Mouse (Mus musculus) CD4-positive helper T cell, adult 2 months (primary cell): ENCODE measurements around the gene Prrx2.

Experiments used
- DNase-seq: peaks from one replicate; pipeline ENCODE4 v3.0.0-alpha.2; 2012; ENCODE audit warnings: low read depth, missing footprints, low spot score

Prrx2 gene

DNA sequence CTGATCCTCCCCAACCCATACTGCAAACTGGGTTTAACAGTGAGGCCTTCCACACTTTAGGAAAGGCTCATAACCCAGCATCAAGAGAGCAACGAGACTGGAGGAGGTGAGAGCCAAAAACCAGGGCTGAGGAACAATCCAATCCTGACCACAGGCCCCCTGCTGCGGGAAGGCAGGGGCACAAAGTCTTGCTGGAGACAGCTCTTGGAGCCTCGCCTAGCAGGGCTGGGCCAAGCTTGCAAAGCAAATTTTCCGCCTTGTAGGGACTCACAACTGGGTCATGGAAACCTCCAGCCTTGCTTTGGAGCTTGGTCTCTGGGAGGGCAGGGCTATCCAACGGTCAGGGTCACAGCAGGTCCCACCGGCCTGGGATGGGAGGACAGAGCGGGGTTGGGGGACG, 36.1 kb downstream of the Prrx2 start:
- no peak for DNase-seq

DNA sequence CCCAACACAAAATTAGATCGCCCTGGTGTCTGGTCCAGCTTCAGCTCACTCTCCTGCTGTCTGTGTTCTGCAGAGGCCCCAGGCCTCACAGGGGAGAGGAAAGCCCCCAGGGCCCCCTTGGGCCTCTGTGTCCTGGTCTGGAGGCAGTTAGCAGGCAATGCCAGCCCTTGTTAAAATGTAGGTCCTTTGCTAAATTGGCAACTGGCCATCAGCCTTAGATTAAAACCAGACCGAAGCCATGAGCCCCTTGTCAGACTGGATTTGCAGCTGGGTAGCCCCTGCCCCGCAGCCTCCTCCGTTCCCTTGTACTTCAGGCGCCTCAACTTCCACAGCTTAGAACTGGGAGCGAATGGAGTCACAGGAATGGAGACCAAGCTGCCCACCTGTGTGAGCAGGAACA, 37.9 kb downstream of the Prrx2 start:
- DNase-seq, result no peak

DNA sequence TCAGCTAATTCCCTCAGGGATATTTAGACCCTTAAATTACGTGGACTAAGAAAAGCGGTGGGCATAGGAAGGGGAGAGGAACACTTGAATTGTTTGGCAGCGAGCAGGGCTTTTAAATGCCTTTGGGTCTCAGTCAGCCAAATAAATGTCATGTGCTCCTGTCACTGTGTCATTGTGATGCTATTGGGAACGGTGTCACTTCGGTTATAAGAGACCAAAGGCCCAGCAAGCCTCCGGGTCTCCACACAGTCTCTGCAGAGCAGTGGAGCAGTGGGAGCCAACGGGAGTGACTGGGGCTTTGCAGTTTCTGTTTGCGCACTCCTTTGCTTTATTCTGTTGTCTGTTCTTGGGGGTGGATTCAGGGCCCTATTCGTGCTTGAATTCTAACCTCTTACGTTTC, 39.7 kb downstream of the Prrx2 start:
- no peak for DNase-seq

DNA sequence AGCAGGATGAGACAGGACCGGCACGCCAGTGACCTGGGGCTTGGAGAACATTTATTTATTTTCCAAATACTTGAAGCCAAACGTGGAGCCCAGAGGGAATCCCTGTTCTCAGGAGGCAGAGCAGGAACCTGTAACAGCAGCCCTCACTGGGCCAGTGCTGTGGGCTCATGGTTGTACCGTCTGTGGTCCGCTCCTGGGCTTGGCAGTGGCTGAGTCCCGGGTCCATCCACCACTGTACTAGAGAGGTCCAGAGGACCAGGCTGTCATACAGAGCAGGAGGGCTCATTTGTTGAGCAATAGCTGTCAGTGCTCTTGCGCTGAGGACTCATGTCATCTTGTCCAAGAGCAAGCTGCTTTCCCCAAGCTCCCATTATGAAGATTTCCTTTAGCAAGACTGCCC, 40.3 kb downstream of the Prrx2 start:
- DNase-seq, result no peak

DNA sequence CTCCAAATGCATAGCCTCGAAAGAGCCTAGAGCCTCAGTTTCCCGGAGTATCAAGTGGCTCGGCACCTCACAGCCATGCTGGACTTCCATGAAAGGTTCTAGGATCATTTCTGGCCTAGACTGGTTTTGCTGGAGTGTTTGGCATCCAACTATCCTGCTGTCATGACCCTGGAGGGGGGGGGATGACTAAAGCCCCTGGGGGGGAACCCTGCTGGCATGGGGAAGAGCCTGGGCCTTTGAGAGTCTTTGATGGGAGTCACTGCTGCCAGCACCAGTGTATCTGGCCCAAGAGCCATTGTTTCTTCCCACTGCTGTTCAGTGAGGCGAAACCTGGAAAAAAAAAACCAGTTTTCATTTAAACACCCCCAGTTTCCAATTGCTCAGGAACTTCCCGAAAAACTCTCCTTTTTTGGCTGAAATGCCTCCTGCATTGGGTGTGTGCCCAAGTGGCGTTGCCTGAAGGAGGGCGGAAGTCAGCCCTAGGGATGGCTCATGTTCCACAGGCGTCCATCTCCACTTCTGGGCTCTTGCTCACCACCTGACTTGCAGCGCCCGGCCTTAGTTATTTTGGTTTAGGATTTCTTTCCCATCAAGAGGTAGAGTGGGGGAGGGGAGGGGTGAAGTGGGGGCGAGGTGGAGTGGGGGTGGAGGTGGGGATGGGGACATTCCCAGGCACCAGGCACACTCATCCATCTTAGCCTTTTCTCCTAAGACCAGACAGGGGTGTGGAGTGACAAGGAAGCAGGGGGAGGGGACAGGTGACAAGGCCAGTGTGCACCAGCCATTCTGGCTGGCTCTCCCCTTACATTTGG, 41.1 kb downstream of the Prrx2 start:
- no peak for DNase-seq

DNA sequence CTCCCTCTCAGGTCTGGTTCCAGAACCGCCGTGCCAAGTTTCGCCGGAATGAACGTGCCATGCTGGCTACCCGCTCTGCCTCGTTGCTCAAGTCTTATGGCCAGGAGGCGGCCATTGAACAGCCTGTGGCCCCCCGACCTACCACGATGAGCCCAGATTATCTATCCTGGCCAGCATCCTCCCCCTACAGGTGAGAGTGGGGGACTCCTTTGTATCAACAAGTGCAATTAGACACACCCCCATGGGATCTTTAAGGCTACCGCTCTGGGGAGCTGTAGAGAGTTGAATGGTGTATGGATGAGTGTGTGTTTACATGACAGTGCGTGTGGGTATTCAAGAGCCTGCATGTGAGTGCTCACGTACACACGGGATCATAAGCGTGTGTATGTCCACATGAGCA, 44.7 kb downstream of the Prrx2 start:
- no peak for DNase-seq

DNA sequence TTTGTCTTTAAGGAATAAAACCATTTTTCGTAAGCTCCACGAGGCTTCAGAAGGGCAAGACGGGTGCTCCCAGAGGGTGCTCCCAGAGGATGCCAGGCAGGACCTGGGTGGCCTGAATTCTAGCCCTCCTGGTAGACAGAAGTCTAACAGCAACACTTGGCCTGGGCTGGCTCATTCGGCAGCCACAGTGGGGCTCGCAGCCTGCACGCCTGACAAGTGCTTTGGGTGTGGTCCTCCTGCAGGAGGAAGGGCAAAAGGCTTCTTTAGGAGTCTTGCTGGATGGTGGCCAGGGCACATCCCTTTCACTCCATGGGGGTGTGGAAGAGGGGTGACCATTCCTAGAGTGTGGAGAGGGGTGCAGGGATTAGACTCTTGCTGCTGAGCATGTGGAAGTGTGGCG, 46.4 kb downstream of the Prrx2 start:
- no peak for DNase-seq

DNA sequence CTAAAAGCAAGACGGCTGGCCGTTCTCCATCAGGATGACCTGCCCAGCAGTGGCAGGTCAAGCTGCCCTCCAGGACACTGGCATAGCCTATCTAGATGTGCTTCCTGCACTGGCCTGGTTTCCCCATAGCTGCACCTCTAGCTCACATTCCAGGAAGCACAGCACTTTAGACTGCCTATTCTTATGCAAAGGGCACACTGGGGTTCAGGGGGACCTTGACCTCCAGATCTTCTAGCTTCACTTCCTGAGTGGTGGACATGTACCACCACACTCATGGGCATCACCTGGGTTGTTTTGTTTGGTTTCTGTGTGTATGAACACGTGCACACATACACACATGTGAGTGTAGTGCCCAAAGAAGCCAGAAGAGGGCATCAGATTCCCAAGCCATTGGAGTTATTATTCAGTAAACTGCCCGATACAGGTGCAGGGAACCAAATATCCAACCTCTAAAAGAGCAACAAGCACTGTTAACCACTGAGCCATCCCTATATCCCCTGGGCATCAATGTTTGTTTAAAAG, 50.1 kb downstream of the Prrx2 start:
- no peak for DNase-seq

DNA sequence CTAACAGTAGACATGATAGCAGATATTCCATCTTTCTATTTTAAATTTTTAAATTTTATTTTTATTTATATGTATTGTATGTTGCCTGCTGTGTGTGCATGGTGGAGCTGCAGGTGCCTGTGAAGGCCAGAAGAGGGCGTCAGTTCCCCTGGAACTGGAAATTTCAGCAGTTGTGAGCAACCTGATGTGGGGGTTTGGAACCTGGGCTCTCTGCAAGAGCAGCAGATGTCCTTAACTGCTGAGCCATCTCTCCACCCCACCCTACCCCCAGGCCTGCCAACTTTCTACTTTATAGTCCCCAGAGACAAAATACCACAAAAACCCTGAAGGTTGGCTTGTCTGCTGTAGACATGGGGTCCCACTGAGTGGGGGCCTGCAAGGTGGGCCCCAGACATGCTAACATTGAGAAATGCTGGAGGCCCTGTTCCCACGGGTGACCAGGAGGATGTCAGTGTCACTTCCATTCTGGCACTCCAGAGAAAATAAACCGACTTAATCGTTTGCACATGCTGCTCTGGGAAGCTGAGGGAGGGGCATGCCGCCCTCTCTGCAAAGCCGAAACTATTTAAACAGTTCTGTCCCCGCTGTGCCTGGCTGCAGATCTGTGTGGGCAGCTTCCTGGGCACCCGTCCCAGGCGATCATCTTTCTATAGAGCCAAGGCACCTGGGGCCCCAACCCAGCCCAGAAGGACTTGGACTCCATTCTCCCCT, 50.8 kb downstream of the Prrx2 start:
- DNase-seq, result no peak

DNA sequence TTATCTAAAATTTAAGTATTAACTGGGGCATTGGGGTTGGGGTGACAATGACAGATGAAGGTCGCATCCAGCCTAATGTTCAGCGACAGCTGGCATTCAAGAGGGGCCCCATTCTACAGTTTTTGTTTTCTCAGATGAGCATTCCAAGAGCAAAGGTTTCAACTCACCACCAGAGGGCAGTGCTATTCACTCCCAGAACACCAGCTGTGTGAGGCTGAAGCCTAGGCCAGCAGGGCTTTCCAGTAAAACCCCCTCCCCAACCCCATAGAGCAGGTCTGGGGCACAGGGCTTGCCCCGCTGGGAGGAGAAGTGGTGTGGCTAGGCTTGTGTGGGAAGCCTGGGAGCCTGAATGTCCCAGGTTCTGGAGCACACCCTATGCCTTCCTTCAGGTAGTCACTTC, 56.2 kb downstream of the Prrx2 start:
- peak; percentile 42 for DNase-seq

DNA sequence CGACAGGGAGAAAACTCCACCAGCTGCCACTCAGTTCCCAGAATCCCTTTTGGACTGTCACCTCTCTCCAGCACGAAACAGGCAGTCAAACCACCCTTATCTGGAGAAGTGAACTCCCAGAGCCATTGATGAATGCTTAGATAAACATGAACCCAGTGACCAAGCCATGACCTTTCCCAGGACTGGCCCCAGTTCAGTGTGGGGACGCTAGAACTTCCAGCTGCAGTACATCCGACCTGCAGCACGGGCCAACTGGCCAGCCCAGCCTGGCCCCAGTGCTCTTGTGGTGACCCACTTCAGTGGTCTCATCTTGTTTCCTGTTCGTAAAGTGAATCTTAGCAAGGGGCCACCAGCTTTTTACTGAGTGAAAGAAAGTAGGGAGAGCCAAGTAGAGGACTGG, 58.6 kb downstream of the Prrx2 start:
- DNase-seq, result no peak

DNA sequence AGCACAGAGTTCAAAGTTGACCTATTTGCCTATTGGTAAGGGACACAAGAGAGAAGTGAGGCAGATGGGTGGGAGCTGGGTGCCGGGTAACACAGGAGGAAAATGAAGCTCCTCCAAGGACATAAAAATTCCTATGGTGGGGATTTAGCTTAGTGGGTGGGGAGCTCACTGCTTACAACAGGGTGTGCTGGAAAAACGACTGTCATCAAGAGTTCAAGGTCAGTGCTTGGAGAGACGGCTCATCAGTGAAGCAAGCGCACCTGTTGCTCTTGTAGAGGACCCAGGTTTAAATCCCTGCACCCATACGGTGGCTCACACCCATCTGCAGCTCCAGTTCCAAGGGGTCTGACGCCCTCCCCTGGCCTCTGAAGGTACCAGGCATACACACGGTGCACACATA, 59.2 kb downstream of the Prrx2 start:
- no peak for DNase-seq

DNA sequence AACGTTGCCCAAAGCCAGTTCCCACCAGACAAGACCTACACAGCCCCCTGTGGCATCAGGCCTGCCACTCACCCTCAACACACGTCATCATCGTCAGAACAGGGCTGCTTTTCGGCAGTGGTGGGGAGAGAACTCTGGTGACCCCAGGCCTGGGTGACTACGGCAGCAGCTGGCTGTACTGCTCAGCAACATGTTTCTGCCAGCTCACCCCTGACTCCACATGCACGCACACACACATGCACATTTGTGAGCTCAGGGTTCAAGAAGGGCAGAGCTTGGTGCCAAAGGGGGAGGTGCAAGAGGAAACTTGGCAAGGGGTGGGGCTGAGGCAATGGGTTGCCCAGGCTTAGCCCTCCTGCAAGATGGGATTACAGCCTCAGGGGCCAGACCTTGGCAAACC, 62.5 kb downstream of the Prrx2 start:
- DNase-seq, result peak; percentile 41

DNA sequence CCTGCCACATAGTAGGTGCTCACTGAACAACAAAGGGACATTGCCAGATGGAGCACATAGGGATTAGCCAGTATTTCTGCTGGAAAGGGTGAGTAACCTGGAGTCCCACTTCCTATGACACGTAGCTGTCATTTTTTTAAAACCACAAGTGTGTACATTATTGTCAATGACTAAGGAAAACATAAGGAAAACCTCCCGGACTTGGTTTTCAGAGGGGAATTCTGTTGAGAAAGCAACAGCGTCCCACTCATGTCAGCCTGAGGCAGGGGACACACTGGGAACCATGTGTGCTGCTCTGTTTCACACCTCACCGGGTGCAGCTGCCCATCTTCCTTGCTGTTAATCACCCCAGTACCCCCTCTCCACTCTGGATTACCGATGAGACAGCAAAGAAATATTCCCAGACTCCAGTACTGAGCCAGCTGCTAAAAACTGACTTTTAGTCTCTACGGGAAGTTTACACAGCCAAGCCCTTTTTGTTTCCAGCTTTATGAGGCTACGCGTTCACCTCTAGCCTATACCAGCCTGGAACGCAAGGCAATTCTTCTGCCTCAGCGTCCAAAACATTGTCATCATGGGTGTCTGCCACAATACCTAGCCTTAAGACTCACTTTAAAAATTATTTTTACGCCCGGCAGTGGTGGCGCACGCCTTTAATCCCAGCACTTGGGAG, 64.8 kb downstream of the Prrx2 start:
- DNase-seq, result no peak

DNA sequence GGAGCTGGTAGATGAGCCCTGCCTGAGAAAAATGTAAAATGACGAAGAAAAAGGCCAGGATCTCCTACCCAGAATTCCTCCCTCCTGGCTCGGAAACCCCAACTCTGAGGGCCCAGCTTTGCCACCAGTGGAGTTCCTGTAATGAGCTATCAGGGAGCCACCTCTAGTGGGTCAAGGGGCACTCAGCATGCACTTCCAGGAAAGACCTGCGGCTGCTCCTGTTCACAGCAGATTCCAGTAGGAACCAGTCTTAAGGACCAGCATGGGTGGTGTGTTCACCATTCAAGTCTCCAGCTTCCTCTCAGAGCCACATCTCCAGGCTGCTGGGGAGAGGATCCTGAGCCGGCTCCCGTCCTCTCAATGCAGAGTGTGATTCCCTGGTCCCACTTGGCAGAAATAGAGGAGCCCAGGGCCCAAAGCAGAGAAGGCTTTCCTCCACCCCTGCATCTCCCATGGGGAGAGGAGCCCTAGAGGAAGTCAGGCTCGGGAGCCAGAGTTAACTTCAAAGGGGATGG, 66.9 kb downstream of the Prrx2 start:
- DNase-seq, result no peak

DNA sequence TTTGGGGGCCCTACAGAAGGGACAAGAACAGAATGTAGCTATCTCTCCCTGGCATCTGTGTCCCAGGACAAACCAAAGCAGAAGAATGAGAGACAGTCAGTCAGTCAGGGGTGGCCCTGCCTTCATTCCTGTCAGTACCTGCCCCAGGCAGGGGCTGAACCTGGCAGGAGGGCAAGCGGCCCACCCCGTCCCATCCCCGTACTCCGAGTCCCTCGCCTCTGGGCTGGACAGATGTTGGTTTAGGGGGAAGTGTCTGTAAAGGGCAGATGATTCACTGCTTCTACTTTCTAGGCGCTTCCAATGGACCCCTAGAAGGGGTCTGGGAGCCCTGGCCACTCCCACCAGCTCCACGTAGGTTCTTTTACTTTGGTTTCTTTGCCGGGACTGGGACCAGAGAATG, 67.5 kb downstream of the Prrx2 start:
- DNase-seq, result no peak

DNA sequence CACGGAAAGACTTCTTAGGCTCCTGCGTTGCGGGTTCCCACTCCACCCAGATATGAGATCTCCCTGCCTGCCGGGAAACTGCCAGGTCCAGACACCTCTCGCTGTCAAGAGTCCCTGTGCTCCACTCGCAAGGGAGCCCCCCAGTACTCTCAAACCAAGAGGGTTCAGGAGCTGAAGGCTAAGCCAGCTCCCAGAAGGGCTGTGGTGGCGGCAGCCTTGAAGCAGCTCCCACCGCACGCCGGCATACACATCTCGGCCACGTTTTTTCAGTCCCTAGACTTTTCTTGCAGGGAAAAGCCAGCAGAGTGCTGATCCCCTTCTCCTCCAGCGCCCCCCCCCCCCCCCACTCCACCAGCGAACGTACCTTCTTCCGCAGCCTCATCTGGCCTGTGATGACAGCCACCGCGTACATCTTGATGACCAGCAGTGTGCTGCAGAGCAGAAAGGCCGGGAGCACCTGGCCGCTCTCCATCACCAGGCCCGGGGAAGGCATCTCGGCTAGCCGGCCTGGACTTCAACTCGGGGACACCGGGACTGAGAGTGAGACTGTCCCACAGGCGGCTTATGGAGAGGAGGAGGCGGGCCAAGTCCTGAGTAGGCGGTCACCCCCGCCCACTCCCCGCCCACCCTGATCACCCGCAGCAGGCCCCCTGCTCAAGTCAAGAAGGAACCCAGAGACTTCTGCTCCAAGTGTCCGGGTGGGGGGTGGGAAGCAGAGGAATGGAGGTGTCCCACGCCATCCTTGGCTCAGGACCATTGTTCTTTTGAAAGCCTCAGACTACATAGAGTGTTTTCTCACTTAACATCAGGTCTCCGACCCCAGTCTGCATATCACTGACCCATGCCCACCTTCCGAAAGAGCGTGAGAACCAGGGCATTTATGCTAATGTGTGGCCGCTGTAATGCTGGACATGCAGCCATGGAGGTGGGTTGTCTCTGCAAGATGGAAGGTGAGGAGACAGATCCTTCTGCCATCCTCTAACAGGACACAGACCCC, 68.3 kb downstream of the Prrx2 start:
- no peak for DNase-seq

DNA sequence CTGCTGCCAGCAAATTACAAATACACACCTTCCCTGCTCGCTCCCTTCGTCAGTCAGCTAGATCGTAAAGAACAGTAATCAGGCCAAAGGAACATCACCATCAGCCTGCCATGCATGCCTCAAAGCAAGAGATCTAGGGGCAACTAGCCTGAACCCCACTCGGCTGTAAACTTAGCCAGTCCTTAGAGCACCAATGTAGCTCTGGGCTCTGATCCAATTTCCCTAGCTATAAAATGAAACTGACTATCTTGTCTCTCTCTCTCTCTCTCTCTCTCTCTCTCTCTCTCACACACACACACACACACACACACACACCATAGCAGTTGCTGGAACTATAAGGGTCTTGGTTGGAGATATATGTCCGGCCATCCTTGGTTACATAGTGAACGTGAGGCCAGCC, 69.5 kb downstream of the Prrx2 start:
- DNase-seq, result no peak

DNA sequence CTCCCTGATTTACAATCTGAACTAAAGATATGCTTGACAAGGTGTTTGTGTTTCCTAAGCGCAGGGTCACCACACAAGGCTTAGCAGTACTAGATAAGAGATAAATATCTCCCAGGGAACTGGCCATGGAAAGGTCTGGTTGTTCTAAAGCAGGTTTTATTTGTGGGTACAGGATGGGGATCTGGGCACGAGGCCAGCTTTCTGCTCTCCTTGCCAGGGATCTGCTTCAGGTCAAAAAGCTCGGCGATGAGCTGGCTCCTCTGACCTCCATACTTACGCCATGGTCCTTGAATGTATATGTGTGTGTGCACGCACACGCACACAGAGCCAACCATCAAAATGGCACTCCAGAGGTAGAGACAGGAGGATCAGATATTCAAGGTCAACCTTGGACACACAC, 70.2 kb downstream of the Prrx2 start:
- no peak for DNase-seq

DNA sequence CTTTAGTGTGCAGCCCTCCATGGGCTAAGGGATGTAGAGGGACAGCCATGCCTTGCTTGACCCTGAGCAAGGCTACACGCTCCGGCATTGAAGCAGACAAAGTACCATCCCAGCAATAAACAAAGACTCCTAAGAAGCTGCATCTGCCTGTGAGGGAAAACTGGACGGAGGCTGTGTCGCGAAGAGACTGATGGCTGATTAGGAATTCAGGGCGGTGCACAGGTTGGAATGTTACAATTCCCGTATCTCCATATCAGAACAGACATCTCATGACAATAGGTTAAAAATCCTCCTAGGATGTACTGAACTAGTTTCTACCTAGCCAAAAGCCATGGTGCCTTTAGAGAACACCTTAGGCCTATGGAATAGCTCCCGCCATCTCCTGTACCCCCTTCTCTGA, 71.1 kb downstream of the Prrx2 start:
- DNase-seq, result no peak

DNA sequence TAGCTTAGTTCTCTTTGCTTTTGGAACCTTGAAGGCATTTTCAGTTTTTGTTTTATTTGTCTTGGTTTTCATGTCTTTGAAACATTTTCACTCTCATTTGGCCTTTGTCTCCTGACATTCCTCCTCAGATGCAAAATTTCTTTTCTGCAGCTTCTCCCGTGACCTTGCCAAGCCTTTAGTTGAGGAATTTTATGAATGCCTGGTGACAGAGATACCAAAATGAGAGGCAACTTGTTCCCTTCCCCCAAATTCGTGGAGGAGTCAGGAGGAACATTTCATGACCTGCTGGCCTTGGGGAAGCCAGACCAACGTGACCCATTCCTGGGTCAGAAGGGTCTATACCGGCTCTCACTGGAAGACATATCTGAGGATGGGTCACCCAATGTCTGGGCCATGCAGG, 71.9 kb downstream of the Prrx2 start:
- DNase-seq, result no peak
